Mouse (Mus musculus): ENCODE measurements around the gene Itgb7.

The Itgb7 gene

GRCm38 (mm10) chr15:102248812-102249191 lies 17.1 kb upstream of the Itgb7 start:
- DNase-seq (ENCODE audit: low spot score), result no peak

GRCm38 (mm10) chr15:102248131-102248811 lies 16.5 kb upstream of the Itgb7 start:
- DNase-seq (ENCODE audit: low spot score), result no peak

- DNase-seq (ENCODE audit: low spot score), result no peak
Measured at GRCm38 (mm10) chr15:102247252-102248130, 15.7 kb upstream of the Itgb7 start.

GRCm38 (mm10) chr15:102246866-102247251 lies 15.1 kb upstream of the Itgb7 start:
- DNase-seq (ENCODE audit: low spot score), result peak; percentile 77

GRCm38 (mm10) chr15:102245891-102246741 lies 14.4 kb upstream of the Itgb7 start:
- DNase-seq (ENCODE audit: low spot score), result peak; percentile 86

- DNase-seq (ENCODE audit: low spot score), result no peak
Measured at GRCm38 (mm10) chr15:102245461-102245881, 13.7 kb upstream of the Itgb7 start.

- DNase-seq (ENCODE audit: low spot score), result no peak
Measured at GRCm38 (mm10) chr15:102244306-102245191, 12.8 kb upstream of the Itgb7 start.

- peak; percentile 33 for DNase-seq (ENCODE audit: low spot score)
Measured at GRCm38 (mm10) chr15:102243229-102244190, 11.8 kb upstream of the Itgb7 start.

GRCm38 (mm10) chr15:102242404-102243228 lies 10.9 kb upstream of the Itgb7 start:
- no peak for DNase-seq (ENCODE audit: low spot score)

- DNase-seq (ENCODE audit: low spot score), result no peak
Measured at GRCm38 (mm10) chr15:102240607-102241006, 8.9 kb upstream of the Itgb7 start.

- DNase-seq (ENCODE audit: low spot score), result no peak
Measured at GRCm38 (mm10) chr15:102239851-102240250, 8.1 kb upstream of the Itgb7 start.

GRCm38 (mm10) chr15:102239260-102239590 lies 7.5 kb upstream of the Itgb7 start:
- peak; percentile 79 for DNase-seq (ENCODE audit: low spot score)

GRCm38 (mm10) chr15:102238543-102239259 lies 7.0 kb upstream of the Itgb7 start:
- DNase-seq (ENCODE audit: low spot score), result no peak

- DNase-seq (ENCODE audit: low spot score), result no peak
Measured at GRCm38 (mm10) chr15:102235371-102236027, 3.8 kb upstream of the Itgb7 start.

GRCm38 (mm10) chr15:102233896-102234295 lies 2.2 kb upstream of the Itgb7 start:
- DNase-seq (ENCODE audit: low spot score), result no peak

GRCm38 (mm10) chr15:102232764-102233163 lies 1.0 kb upstream of the Itgb7 start:
- DNase-seq (ENCODE audit: low spot score), result no peak

GRCm38 (mm10) chr15:102230408-102231321 lies 1.1 kb downstream of the Itgb7 start:
- peak; percentile 56 for DNase-seq (ENCODE audit: low spot score)

Measured in T-cell, adult 2 months (primary cell).